Mouse (Mus musculus) embryo, embryonic 11 days (tissue): Measurements from ENCODE around the gene Ddn.
"Not testable (repeated sequence)": the region's sequence is repeated elsewhere in the genome, so short reads cannot be mapped to it uniquely, and the experiment has no call there.

Source experiments
- DNase-seq: peaks from one replicate; pipeline ENCODE4 v3.0.0-alpha.2; 2015

Gene Ddn

DNA sequence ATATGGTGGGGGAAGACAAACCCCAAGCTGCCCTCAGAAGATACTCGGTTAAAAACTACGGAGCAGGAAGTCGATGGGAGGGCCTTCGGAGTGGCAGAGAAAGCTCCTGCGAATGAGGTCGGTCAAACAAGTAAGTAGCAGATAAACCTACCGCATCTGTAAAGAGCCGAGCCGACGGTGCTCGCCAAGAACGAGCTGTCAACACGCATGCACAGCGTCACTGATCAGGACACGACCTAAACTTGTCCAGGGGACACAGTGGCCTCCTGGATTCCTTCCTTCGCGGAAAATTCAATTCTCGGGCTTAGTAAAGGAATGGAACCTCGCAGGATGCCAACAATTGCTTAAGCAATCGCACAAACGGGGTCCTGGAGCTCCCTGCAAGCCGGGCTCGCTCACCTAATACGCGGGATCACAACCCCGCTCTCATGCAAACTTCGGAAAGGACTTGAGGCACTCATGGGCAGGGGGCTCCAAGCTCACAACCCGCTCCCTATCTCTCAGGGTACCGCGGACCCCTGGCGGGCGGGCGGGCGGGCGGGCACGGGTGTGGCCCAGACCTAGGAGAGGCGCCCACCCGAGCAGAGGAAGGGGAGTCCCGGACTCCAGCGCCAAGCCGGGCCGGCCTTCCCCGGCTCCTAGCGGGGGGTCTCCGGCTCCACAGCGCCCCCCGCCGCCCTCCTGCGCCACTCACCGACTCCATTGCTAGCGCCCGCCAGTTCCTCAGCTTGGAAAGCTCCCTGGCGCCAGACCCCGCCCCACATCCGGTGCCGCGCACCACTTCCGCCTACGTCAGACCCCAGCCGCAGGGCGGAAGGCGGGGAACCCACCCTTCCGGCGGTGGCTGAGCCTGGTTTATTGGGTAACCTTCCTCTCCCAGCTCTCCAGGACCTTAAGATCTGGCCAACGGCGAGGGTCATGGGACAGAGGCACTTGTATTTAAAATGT lies 21.7 kb upstream of the Ddn start, which contains the start of gene Prkag1:
Gene Prkag1, minus strand, starts transcription at position 786 of the 948 bp plus-strand sequence.
- DNase-seq, result peak; percentile 98

DNA sequence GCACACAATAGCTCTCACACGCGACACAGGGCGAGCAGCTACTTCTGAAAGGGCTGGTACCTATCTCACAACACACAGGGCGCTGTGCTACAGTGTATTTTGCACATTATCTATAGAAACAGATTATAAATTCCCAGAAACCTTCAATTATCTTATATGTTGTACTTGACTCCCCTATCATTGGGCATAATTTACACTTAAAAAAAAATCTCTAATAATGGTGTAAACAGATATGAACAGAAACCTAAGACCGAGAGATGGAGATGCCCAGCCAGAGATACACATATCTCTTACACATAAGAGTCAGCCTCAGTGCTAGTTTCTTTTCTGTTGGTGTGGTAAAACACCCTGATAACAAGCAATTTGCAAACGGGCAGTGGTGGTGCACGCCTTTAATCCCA lies 18.3 kb upstream of the Ddn start:
- no peak for DNase-seq

DNA sequence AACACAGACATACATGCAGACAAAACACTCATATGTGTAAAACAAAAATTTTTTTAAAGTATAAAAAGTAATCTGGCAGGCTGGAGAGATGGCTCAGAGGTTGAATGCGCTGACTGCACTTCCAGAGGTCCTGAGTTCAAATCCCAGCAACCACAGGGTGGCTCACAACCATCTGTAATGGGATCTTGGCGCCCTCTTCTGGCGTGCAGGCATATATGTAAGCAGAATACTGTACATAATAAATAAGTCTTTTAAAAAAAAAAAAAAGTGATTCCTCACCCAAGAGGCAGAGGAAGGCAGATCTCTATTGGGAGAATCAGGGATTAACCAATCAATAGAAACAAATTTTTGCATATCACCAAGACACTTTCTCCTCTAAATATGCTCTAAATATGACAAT lies 14.1 kb upstream of the Ddn start:
- DNase-seq, result no peak

DNA sequence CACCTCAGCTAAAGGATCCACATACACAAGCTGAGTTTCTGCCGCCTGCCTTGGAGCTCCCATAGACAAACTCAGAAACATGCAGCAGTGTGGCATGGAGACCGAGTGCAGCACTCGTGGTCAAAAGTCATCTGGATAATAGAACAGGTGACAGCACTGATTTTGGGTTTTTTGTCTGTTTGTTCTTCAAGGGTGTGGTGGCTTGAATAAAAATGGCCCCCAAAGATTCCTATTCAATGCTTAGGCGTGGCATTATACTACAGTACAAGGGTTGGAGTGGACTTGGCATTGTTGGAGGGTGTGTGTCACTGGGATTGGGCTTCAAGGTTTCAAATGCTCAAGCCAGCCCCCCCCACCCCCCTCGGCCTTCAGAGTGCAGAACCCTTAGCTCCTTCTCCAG lies 12.9 kb upstream of the Ddn start:
- no peak for DNase-seq

DNA sequence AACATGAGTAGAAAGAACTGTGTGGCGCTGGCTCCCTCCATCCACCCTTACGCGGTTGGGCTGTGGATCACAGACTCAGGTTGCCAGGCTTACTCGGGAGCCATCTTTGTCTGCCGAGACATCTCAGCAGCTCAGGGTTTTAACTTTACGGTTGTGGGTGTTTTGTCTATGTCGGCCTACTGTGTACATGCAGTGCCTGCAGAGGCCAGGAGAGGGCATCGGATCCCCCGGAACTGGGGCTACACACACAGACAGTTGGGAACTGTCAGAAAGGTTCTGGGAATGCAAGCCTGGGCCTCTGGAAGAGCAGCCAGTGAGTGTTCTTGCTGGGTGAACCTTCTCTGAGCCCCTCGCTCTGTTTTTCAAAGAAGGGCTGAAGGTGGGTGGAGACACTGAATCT lies 12.1 kb upstream of the Ddn start:
- no peak for DNase-seq

DNA sequence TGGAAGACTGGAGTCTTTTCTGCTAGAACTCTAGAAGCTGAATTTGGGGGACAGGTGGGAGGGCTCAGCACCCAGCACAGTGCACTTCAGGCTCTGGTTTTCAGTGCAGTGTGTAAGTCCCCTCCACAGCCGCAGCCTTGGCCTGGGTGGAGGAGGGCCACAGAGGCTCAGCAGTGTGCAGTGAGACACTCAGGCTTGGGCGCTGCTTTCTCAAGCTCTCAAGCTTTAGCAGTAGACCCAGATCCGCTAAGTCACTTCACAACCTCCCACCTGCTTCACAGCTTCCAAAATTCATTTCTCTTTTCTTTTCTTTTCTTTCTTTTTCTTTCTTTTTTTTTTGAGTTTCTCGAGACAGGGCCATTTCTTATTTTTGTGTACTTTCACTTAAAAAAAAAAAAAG lies 11.6 kb upstream of the Ddn start:
- no peak for DNase-seq

DNA sequence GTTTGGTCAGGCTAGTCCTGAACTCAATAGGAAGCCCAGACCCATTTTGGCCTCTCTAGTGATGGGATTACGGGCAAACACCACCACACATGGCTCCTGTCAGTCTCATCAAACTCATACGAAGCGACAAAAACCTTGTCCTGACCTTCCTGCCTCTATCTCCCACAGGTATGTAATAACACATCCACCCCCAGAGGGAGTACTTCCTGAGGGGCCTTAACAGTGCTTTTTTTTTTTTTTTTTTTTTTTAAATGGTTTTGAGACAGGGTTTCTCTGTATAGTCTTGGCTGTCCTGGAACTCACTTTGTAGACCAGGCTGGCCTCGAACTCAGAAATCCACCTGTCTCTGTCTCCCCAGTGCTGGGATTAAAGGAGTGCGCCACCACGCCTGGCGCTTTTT lies 8.9 kb upstream of the Ddn start:
- DNase-seq, result no peak

DNA sequence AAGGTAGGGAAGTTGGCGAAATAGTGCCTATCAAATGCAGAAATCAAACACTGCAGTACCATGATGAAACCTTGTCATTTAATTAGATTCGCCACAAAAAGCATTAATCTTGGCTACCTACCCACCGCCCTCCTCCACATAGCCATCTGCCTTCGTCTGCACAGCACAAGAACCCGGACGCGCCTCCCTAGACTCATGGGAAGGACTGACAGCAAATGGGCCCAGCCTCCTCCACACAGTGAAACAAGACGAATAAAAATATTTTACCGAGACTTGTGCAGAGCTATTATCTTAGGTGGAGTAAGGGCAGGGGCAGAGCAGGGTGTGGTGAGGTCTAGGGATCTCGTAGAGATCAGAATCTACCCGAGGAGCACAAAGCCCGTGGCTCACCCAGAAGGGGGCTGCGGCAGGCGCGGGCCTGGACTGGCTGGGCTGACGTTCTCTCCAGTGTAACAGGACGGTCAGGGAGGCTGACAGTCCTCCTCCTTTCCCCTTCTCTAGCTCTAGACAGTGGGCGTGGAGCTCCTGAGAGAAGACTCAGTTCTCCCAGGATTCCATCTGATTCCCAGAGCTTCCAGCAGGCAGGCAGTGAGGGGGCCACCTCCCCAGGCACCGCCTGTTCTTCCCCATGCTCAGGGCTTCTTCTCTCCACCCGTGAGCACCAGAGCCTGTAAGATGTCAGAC lies 3.6 kb upstream of the Ddn start:
- no peak for DNase-seq

DNA sequence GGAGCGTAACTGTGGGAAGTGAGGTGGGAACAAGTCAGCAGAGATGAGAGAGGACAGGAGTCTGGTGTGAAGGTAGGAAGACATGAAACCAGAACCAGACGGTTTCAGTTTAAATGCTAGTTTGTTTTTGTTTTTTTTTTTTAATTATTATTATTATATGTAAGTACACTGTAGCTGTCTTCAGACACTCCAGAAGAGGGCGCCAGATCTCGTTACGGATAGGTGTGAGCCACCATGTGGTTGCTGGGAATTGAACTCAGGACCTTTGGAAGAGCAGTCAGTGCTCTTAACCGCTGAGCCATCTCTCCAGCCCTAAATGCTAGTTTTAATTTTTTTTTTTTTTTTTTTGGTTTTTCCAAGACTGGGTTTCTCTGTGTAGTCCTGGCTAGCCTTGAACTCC lies 922 bp upstream of the Ddn start:
- DNase-seq, result not testable (repeated sequence)

DNA sequence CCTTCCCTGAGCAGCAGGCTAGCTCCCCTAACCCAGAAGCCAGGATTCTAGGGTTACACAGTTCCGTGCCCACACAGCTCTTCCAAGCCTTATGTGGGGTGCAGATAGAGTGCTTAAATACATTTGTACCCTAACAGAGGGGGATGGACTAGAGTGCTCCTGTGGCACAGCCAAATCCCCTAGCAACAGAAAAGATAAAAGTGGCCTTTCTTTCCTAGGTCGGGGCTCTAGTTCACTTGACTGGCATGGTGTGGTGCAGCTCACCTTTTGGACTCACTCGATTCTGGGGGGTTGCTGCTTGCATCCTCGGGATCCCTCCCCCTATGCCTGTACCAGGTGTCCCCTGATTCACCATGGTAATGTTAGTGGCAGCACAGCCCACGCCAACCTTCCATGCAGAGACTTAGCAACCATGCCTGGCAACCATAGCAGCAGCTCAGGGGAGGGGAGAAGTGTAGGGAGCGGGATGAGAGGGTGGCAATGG lies 597 bp downstream of the Ddn start:
- DNase-seq, result no peak

DNA sequence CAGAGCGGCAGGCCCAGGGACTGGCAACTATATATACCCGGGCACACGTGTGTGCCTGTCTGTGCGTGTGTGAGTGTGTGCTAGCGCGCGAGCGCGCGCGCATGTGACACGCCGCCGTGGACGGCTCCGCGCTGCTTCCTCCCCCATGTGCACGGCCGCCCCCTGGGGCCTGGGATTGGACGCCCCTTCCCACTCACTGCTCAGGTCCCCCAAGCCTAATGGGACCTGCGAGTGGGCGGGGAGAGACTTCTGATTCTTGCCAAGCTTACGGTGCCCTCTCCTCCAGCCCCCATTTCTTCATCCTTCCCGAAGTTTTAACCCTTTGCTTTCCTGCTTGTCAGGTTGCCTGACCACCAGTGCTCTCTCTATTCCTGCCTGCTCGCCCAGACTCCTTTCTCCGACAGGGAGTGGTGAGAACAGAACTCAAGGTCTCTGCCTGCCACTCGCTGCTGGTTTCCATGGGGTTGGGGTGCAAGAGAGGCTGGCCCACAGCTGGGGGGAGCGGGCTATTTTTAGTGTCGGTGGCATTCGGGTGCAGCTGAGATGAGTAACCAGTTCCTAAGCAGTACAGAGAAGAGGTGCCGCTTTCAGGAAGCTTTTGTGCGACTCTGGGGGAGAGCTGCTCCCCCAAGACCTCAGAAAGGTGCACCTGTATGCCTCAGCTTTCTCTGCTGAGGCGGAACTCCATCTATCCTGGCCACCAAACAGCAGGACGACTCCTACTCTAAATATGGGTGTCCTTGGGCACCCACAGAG lies 1.2 kb downstream of the Ddn start:
- DNase-seq, result peak; percentile 55

DNA sequence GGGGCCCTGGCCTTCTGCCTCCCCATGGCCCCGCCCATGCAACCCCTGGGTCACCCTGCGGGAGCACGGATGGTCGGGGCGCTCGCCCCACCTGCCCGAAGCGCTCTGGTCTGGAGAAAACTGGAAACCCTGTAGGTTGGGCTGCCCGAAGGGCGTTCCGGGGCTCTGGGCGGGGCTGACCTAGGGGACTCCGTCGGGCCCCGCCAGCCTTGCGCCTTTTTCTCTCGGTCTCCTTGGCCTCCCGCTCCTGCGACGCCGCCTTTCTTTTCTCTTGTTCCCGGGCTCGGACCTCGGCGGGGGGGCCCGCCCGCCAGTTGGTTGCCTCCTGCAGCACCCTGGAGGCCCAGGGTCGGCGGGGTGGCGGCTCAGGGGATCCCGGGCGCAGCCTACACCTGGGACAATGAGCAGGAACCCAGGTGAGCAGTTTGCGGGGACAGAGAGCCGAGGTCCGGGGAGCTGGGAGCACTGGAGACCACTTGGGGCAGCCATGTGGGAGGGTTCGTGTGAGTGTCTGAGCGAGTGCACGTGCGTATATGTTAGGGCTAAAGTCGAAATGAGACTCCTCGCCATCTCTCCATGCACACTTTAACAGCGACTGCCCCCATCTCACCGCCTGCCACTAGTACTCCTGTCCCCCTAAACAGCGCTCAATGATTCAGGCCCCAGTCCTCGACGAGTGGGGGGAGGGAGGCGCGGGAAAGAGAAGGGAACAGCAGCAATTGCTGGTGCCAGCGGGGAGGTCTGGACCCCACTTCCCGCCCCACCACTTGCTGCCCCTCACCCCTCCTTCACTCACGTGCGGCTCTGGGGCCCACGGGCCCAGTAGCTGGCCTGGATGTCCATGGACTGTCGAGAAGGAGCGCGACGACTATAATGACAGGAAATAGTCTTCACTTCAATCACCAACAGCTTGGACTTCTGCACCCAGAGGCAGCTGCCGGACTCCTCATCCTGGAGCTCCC lies 2.2 kb downstream of the Ddn start:
- DNase-seq, result peak; percentile 52

DNA sequence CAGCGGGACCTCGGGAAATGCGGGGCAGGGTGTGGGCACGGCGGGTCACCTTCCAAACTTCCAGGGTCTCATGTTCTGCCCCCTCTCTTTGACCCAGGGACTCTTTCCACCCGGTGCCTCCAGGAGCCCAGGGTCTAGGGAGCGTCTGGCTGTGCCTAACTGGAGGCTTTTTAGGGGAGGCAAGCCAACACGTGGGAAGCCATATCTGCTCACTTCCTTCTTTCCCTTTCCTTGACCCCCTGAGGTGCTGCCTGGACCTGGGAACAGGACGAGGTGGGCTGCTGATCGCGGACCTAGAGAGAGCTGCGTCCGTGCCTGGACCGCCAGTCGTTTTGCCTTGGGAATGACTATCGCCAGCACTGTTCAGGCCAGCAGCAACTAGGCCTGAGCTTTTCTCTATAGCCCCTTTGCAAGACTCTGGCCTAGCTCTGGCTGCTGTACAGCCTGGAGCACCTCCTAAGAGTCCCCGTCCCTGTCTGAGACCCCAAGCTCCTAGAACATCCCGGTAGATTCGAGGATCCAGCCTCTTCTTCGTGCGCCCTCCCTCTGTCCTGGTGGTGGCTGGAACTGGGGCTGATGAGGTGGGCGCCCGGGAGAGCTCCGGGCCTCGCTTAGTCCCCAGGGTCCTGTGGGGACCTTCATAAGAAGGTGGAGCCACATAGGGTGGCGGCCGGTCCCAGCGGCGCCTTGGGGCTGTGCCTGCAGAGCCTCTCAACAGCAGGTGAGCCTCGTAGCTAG lies 3.0 kb downstream of the Ddn start:
- no peak for DNase-seq

DNA sequence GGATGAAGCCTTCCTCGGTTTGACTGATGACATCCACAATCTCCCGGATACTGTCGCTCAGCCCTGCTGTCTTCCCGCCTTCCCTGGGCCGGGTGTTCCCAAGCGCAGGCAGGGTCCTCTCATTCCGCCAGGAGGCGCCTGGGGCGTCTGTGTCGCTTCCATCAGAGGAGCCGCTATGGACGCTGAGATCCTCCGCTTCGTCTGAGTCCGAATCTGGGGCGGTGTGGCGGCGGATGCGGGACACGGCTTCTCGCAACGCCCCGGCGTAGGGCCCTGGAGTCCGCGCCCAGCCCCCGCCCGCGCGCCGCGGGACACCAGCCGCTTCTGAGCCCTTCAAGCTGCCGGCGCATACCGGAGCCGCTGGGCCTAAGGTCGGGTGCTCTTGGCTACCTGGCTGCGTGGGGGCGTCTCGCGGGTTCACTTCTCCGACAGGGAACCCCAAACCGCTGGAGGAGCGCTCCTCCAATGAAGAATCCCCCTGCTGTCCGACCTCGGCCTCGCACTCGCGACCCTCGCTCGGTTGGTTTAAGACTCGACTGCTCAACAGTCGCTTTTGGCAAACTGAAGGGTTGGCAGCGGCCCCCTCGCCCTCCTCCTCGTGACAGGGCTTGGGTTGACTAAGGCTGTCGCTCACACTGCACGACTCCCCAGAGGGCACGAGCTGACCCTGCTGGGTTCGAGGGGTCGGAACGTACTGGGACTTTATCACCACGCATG lies 3.8 kb downstream of the Ddn start:
- DNase-seq, result peak; percentile 90

DNA sequence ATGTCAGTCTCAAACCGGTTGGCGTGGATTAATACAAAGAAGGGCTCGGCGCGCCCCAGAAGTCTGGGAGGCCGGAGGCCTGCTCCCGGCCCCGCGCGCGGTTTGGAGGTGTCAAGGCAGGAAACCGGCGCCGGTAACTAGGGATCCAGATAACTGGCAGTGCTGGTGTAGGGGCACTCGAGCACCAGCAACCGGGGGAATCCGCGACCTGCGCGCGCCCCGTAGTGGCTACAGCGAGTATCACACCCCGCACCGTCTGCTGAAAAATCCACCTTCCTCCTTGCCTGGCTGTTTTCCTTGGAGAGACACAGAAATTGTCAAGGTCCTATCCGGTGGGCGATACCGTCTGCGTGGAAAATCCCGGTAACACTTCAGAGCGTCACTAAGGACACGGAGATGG lies 5.2 kb downstream of the Ddn start:
- DNase-seq, result peak; percentile 89

DNA sequence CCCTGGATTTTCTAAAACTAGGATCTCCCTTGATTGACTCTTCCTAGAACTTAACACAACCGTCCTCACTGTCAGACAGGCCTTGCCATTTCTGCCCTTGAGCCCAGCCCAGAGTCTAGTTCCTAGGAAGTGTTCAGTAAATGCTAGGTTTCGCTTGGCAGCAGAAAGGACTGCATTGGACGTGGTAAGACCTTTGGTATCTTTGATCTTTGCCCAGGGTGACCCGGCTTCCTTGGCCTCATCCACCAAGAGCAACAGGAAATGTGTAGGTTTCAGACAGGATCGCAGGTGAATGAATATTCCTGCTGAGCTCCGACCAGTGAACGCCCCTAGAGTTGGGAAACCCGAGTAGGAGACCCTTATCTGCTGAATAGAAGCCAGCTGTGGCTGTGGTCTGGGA lies 6.4 kb downstream of the Ddn start:
- no peak for DNase-seq

DNA sequence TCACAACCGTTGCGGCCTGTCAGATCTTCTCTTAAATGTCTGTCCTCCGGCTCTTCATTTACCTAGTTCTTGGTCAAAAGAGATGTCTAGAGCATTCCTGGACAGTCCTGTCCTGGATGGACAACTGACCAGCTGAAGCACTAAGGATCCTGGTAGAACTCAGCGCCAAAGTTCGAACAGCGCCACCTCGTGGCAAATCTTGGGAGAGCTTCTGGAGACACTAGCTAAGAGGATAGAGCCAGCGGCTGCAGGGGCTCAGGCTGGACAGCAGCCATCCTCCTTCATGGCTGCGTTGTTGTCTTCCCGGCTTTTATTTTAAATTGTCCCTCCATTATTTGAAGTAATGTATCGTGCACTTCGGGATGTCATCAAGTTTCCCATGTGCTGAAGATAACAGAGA lies 9.9 kb downstream of the Ddn start:
- DNase-seq, result peak; percentile 87

DNA sequence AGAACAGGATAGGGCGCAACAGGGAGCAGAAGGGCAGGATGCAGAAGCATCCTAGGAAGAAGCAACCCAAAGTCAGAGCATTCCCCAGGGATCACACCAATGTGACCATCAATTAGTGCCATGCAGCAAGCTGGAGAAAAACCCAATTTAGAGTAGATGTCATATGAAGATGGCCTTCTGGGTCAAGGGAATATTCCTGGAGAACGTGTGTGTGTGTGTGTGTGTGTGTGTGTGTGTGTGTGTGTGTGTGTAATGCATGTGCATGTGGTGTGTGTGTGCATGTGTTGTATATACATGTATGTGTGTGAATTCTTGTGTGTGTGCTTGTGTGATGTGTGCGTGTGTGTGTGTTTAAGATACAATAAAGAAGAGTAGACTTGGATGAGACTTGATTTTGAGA lies 10.4 kb downstream of the Ddn start:
- DNase-seq, result no peak

DNA sequence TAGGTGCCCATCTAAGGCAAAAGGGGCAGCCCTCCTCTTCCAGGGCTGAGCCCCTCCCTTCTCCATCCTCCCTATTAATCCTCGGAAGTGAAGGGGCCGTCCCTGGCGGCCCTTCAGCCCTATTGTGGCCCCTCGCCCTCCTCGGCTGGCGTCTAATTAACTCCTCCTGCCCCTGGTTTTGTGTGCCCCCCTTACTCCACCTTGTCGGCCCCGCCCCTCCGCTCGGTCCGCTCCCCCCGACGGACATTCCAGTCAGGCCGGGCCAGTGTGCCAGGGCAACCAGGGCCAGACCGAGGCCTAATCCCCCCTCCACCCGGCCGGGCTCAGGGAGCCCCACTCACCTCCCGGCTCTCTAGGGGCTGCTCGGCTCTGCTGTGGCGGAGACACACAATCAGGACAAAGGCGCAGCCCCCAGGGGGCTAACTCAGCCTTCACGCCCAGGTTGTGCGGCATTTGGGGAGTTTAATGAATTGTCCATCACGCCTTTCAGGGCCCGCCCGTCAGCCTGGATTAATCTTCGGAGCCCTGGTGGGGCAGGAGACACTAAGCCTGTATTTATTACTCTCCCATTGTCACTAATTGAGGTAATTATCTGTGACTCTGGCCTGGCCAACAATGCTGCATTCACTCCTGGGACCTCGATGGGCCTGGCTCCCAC lies 11.3 kb downstream of the Ddn start:
- DNase-seq, result peak; percentile 90
